Mouse (Mus musculus) midbrain, embryonic 13.5 days (tissue): ENCODE measurements at regions not wholly inside any gene's neighbourhood (a gene's known extent, or its start where the extent isn't known, plus 50 kb on each side); places are given as distances from the start of the nearest gene placed in this dataset.

ENCODE experiments used
- ATAC-seq: fragments of 200-750 bp; cut with Nextera tagmentation; 2 replicates; pipeline ENCODE4 v1.8.0; 2017; ENCODE audit warnings: mild to moderate bottlenecking, moderate TSS enrichment, moderate library complexity
- H3K27ac ChIP-seq: fragments of 300-500 bp; sonication (generic); 2 replicates; pipeline ENCODE4 v1.5.1; 2015; ENCODE audit warnings: inconsistent platforms, mild to moderate bottlenecking, moderate library complexity
- H3K27me3 ChIP-seq: fragments of 300-500 bp; sonication (generic); 2 replicates; pipeline ENCODE4 v1.6.1; 2015; ENCODE audit warnings: mild to moderate bottlenecking, inconsistent platforms
- H3K36me3 ChIP-seq: fragments of 300-500 bp; sonication (generic); 2 replicates; pipeline ENCODE4 v1.6.1; 2015; ENCODE audit warnings: mild to moderate bottlenecking, inconsistent platforms
- H3K4me1 ChIP-seq: fragments of 300-500 bp; sonication (generic); replicated peaks from 2 replicates; pipeline ENCODE4 v1.6.1; 2015; ENCODE audit warnings: inconsistent platforms
- H3K4me2 ChIP-seq: fragments of 300-500 bp; sonication (generic); replicated peaks from 2 replicates; pipeline ENCODE4 v1.6.1; 2015; ENCODE audit warnings: moderate library complexity, mild to moderate bottlenecking, inconsistent platforms
- H3K4me3 ChIP-seq: fragments of 300-500 bp; sonication (generic); replicated peaks from 2 replicates; pipeline ENCODE4 v1.5.1; 2015; ENCODE audit warnings: mild to moderate bottlenecking, inconsistent platforms
- H3K9ac ChIP-seq: fragments of 300-500 bp; sonication (generic); replicated peaks from 2 replicates; pipeline ENCODE4 v1.6.1; 2015; ENCODE audit warnings: mild to moderate bottlenecking, inconsistent platforms
- H3K9me3 ChIP-seq: fragments of 300-500 bp; sonication (generic); 2 replicates; pipeline ENCODE4 v1.6.1; 2016; ENCODE audit warnings: mild to moderate bottlenecking, inconsistent platforms
- WGBS: fragments of 180-500 bp; shearing (Covaris S2); methylation state at CpG from one replicate; pipeline ENCODE4 v1.1.7; 2015; 5-methylcytosine and 5-hydroxymethylcytosine counted together

DNA sequence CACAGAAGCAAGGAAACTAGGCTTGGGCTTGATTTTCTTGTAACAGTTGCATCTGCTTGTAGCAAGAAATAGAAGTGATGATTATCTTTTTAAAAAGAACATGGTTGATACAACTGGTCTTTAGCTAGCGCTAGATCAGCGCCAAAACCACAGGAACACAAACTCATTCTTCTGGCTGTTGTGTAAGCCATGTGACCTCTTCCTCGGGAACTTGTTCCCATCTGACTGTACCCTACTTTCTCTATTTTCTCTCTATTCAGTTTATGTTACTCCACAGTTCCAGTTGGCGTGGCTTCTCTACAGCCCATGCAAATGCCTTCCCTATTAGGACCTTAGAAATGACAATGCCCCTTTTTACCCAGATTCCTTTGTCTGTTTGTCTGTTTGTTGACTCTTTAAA is 187.4 kb downstream of the Prkcq start:
- ATAC-seq, result no peak
- Histone ChIP-seq H3K9ac (no peak overlapping the region), H3K36me3 (no peaks in the 10 kb centered on the region), H3K27me3 (no peaks in the 10 kb centered on the region), H3K4me2 (no peak overlapping the region), H3K9me3 (no peaks in the 10 kb centered on the region), H3K27ac (no peak overlapping the region), H3K4me1 (peaks cover 8% of the 10 kb centered on the region), H3K4me3 (no peak overlapping the region)
- 85% methylated on average over 4 of the region's 4 CpGs for WGBS

- Histone ChIP-seq H3K4me1 (no peaks in the 10 kb centered on the region), H3K27ac (no peak overlapping the region), H3K4me3 (no peak overlapping the region), H3K9me3 (no peaks in the 10 kb centered on the region), H3K4me2 (no peak overlapping the region), H3K36me3 (no peaks in the 10 kb centered on the region), H3K27me3 (no peaks in the 10 kb centered on the region), H3K9ac (no peak overlapping the region)
- WGBS, result 86% methylated on average over 5 of the region's 5 CpGs
- no peak for ATAC-seq
These were observed 184.8 kb downstream of the Prkcq start for GRCm38 (mm10) chr2:11356714-11357113.

DNA sequence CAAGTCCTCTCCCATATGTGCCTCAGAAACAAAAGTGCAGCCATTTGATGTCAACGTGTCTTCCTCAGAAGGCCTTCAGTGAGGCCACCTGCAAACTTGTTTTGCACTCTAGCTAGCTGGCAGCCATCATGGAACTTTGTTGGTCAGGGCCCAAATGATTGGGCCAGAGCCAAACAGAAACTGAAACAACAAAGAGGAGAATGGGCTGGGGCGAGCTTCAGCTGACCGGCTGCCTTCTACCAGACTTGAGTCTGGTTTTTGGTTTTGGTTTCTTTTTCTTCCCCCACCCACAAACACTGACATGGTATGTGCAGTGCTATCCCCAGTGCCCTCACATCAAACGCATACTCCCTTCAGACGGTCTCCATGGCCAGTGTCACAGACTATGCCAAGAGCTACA is 183.7 kb downstream of the Prkcq start:
- no peaks in the 10 kb centered on the region for H3K36me3 ChIP-seq
- no peaks in the 10 kb centered on the region for H3K27me3 ChIP-seq
- no peak overlapping the region for H3K9ac ChIP-seq
- H3K4me2 ChIP-seq, result no peak overlapping the region
- H3K4me1 ChIP-seq, result no peaks in the 10 kb centered on the region
- no peak for ATAC-seq
- no peak overlapping the region for H3K27ac ChIP-seq
- H3K4me3 ChIP-seq, result no peak overlapping the region
- no peaks in the 10 kb centered on the region for H3K9me3 ChIP-seq
- 95% methylated on average over 5 of the region's 5 CpGs for WGBS
